In genomic region chr10:85591986-85592385, GRCm38 (mm10) we compare ENCODE assay signal across 11 mouse cellular contexts.
DNase-seq lines count a peak whose midpoint lies in the region; ATAC-seq and TF ChIP-seq lines count a peak whose summit lies in the region.
"Had no signal": no experiment of that assay in that cellular context is flagged by ENCODE, and none has a peak within 500 bp of the region (broad histone marks: within the 10 kb centered on the region; RNA-seq: fewer than 3 reads in every experiment).

No protein-coding gene starts in this region.

- H3K4me1 ChIP-seq in kidney, postnatal 0 days (replicated peaks; ENCODE audit: insufficient read depth, low read length), result no peaks in the 10 kb centered on the region
- H3K4me1 ChIP-seq in kidney, embryonic 14.5 days (ENCODE audit: control insufficient read depth, insufficient read depth, low read length), result no peaks in the 10 kb centered on the region
- no peaks in the 10 kb centered on the region for H3K4me1 ChIP-seq in neural tube, embryonic 14.5 days (ENCODE audit: control insufficient read depth, insufficient read depth, low read length)
- H3K4me1 ChIP-seq: embryonic facial prominence, embryonic 12.5 days had no signal

- 42% methylated on average over 6 of the region's 6 CpGs for WGBS in kidney, postnatal 0 days
- 52% methylated on average over 6 of the region's 6 CpGs for WGBS in kidney, embryonic 14.5 days
- 36% methylated on average over 6 of the region's 6 CpGs for WGBS in neural tube, embryonic 14.5 days

- TF ChIP-seq CTCF in kidney, postnatal 0 days (IDR thresholded peaks at IDR 0.05; ENCODE audit: low read depth), result no peak

- no peak overlapping the region for H3K9ac ChIP-seq in kidney, postnatal 0 days (ENCODE audit: low read depth, low read length)
- no peak overlapping the region for H3K9ac ChIP-seq in kidney, embryonic 14.5 days (ENCODE audit: low read depth, low read length)
- no peak overlapping the region for H3K9ac ChIP-seq in neural tube, embryonic 14.5 days (replicated peaks; ENCODE audit: low read depth, low read length)
- H3K9ac ChIP-seq: embryonic facial prominence, embryonic 12.5 days had no signal

- no peak overlapping the region for H3K4me3 ChIP-seq in kidney, postnatal 0 days (replicated peaks; ENCODE audit: low read depth, low read length)
- no peak overlapping the region for H3K4me3 ChIP-seq in kidney, embryonic 14.5 days (ENCODE audit: low read length)
- no peak overlapping the region for H3K4me3 ChIP-seq in neural tube, embryonic 14.5 days (ENCODE audit: low read depth, low read length)
- H3K4me3 ChIP-seq: embryonic facial prominence, embryonic 12.5 days had no signal

- no peaks in the 10 kb centered on the region for H3K36me3 ChIP-seq in kidney, postnatal 0 days (ENCODE audit: insufficient read depth, low read length)
- no peaks in the 10 kb centered on the region for H3K36me3 ChIP-seq in kidney, embryonic 14.5 days (ENCODE audit: control insufficient read depth, insufficient read depth, low read length)
- H3K36me3 ChIP-seq in neural tube, embryonic 14.5 days (ENCODE audit: control insufficient read depth, insufficient read depth, low read length), result no peaks in the 10 kb centered on the region
- H3K36me3 ChIP-seq: embryonic facial prominence, embryonic 12.5 days had no signal

- no peak overlapping the region for H3K4me2 ChIP-seq in kidney, postnatal 0 days (ENCODE audit: low read length)
- H3K4me2 ChIP-seq in kidney, embryonic 14.5 days (replicated peaks; ENCODE audit: low read depth, low read length), result no peak overlapping the region
- H3K4me2 ChIP-seq in neural tube, embryonic 14.5 days (ENCODE audit: low read depth, low read length), result no peak overlapping the region
- H3K4me2 ChIP-seq: embryonic facial prominence, embryonic 12.5 days had no signal

- no peak for ATAC-seq in kidney, postnatal 0 days (replicated peaks; ENCODE audit: low FRiP score, low read depth)
- ATAC-seq in kidney, embryonic 14.5 days (ENCODE audit: low FRiP score, low TSS enrichment), result no peak
- peak; percentile 76 for ATAC-seq in neural tube, embryonic 14.5 days (ENCODE audit: low read depth)
- ATAC-seq: Patski had no signal

- DNase-seq in kidney, postnatal 0 days (ENCODE audit: low spot score), result peak; percentile 8
- peak; percentile 64 for DNase-seq in adrenal gland, postnatal 14 days
- DNase-seq in lung, adult 18-20 months, result peak; percentile 41 to 58
- DNase-seq in frontal cortex, postnatal 36 days (ENCODE audit: low spot score in 2 of 2), result no peak
- DNase-seq in heart, adult 18-20 months, result no peak
- no peak for DNase-seq in kidney, adult 9 months
- DNase-seq: thymus, adult 18-20 months had no signal

- no peaks in the 10 kb centered on the region for H3K9me3 ChIP-seq in kidney, postnatal 0 days (replicated peaks; ENCODE audit: low read length)
- H3K9me3 ChIP-seq in kidney, embryonic 14.5 days (ENCODE audit: control insufficient read depth, low read length), result no peaks in the 10 kb centered on the region
- no peaks in the 10 kb centered on the region for H3K9me3 ChIP-seq in neural tube, embryonic 14.5 days (ENCODE audit: control insufficient read depth, low read length)
- H3K9me3 ChIP-seq: embryonic facial prominence, embryonic 12.5 days had no signal

- H3K27me3 ChIP-seq in kidney, postnatal 0 days (ENCODE audit: insufficient read depth, low read length), result no peaks in the 10 kb centered on the region
- H3K27me3 ChIP-seq in kidney, embryonic 14.5 days (ENCODE audit: control insufficient read depth, insufficient read depth, low read length), result no peaks in the 10 kb centered on the region
- no peaks in the 10 kb centered on the region for H3K27me3 ChIP-seq in neural tube, embryonic 14.5 days (ENCODE audit: control insufficient read depth, insufficient read depth, low read length)
- H3K27me3 ChIP-seq: embryonic facial prominence, embryonic 12.5 days; Patski had no signal

- H3K27ac ChIP-seq in kidney, postnatal 0 days, result no peak overlapping the region
- H3K27ac ChIP-seq in kidney, embryonic 14.5 days (ENCODE audit: low read depth, low read length), result no peak overlapping the region
- H3K27ac ChIP-seq in neural tube, embryonic 14.5 days (ENCODE audit: low read depth, low read length), result no peak overlapping the region
- H3K27ac ChIP-seq: embryonic facial prominence, embryonic 12.5 days had no signal

Comparison
In these comparisons a context has a peak if more than half of its experiments do, and no peak if none do; other contexts are left out.
1. DNase-seq: peak in kidney, postnatal 0 days (single experiment), adrenal gland, postnatal 14 days (single experiment) and lung, adult 18-20 months (2 of 2); none in frontal cortex, postnatal 36 days (0 of 2), heart, adult 18-20 months (0 of 2) and kidney, adult 9 months (single experiment).